In the genomic region with DNA sequence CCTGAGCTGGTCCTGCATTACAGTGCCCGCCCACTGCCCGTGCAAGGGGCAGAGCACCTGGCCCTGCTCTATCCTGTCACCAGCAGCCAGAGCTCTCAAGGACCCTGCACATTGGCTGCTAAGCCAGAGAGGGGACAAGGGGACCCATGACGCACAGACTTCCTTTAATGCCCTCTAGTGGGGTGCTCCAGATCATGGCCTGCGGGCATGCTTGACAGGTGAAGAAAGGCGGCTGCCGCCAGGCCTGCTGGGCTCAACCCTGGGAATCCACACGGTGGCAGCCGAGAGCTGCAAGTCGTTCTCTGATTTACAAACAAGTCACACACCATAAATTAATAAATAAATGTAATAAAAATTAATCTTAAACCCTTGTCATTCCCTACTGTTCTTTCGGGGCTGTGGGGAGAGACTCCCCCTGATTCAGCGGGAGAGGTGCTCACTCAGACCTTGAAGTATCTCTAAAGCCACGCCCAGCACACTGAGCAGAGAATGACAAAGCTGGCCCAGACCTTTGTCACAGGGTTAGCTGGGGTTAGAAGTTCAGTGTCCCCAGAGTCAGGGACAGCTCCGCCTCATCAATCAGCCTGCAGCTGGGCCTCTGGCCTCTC, we compare ENCODE assay signal across 9 mouse cellular contexts. TPM values are rescaled to one million over a fixed set of nuclear protein-coding genes. Genes with fewer than 3 reads are reported as not detected.
A peak's percentile ranks its signal among the peaks of the same experiment; 100 is the strongest.
DNase-seq lines count a peak whose midpoint lies in the region; ATAC-seq and TF ChIP-seq lines count a peak whose summit lies in the region.
"Had no signal": no experiment of that assay in that cellular context is flagged by ENCODE, and none has a peak within 500 bp of the region (broad histone marks: within the 10 kb centered on the region; RNA-seq: fewer than 3 reads in every experiment).

No protein-coding gene starts in this region.

- intact Hi-C loops in left cerebral cortex, postnatal 10 days (cut with DNase I): loop anchor here (5.0 kb wide), 1 partner anchor 36 kb away; no protein-coding TSS in a partner anchor

- no peak overlapping the region for H3K4me2 ChIP-seq in forebrain, embryonic 16.5 days (ENCODE audit: low read length)
- H3K4me2 ChIP-seq in hindbrain, embryonic 13.5 days: 0 out of 2 replicates have a peak overlapping the region, but pooled peaks have one; percentile 0

- no peak for DNase-seq in Patski (ENCODE audit: low read depth, low spot score)
- peak; percentile 85 for DNase-seq in cerebellum, adult 11-12 months
- peak; percentile 58 to 85 for DNase-seq in left cerebral cortex, postnatal 10 days (ENCODE audit: extremely low spot score in 1 of 2, low spot score in 2 of 2)
- DNase-seq in right cerebral cortex, adult 18-20 months: peak; percentile 75
- peak; percentile 64 to 84 for DNase-seq in urinary bladder, postnatal 4 days (ENCODE audit: low spot score in 2 of 2)

- 17% methylated on average over 13 of the region's 13 CpGs for WGBS in forebrain, embryonic 16.5 days
- 12% methylated on average over 13 of the region's 13 CpGs for WGBS in hindbrain, embryonic 13.5 days

- CTCF ChIA-PET in Patski (lab: Charles Lee): interaction anchor here (0.8 to 2.7 kb wide), 8 partner anchors 10 to 80 kb away, joined by 3 to 18 read pairs (median 4); partner anchors contain the start of genes Mpnd, Sh3gl1 and Stap2

- POLR2A ChIA-PET in Patski (lab: Charles Lee): interaction anchor here (0.6 to 1.3 kb wide), 3 partner anchors 9 to 33 kb away, joined by 3 to 8 read pairs (median 3); no protein-coding TSS in a partner anchor

- peaks cover 5% of the 10 kb centered on the region for H3K27me3 ChIP-seq in Patski
- H3K27me3 ChIP-seq in forebrain, embryonic 16.5 days (replicated peaks; ENCODE audit: control insufficient read depth, insufficient read depth, low read length): no peaks in the 10 kb centered on the region
- H3K27me3 ChIP-seq in hindbrain, embryonic 13.5 days: no peaks in the 10 kb centered on the region
- H3K27me3 ChIP-seq in megakaryocyte, embryonic 14.5 days (replicated peaks): peaks cover 58% of the 10 kb centered on the region

- H3K27ac ChIP-seq in forebrain, embryonic 16.5 days (ENCODE audit: low read length): peak overlapping the region; percentile 38
- H3K27ac ChIP-seq in hindbrain, embryonic 13.5 days: peak overlapping the region; percentile 80
- H3K27ac ChIP-seq: macrophage had no signal

- peak overlapping the region; percentile 32; the same call in 1 of the 2 replicates for H3K9ac ChIP-seq in forebrain, embryonic 16.5 days (replicated peaks; ENCODE audit: low read depth, low read length)
- peak overlapping the region; percentile 51; the same call in 1 of the 2 replicates for H3K9ac ChIP-seq in hindbrain, embryonic 13.5 days

- in situ Hi-C loops in Patski (cut with MboI; ENCODE audit: low pct_unique_long_range_greater_than_20kb): no loop called here

- H3K4me1 ChIP-seq in forebrain, embryonic 16.5 days (replicated peaks; ENCODE audit: control insufficient read depth, insufficient read depth, low read length): peaks cover 13% of the 10 kb centered on the region
- H3K4me1 ChIP-seq in hindbrain, embryonic 13.5 days (replicated peaks): peaks cover 35% of the 10 kb centered on the region
- peaks cover 14% of the 10 kb centered on the region for H3K4me1 ChIP-seq in megakaryocyte, embryonic 14.5 days

- no peaks in the 10 kb centered on the region for H3K36me3 ChIP-seq in forebrain, embryonic 16.5 days (ENCODE audit: control insufficient read depth, insufficient read depth)
- peaks cover 34% of the 10 kb centered on the region for H3K36me3 ChIP-seq in hindbrain, embryonic 13.5 days
- H3K36me3 ChIP-seq in megakaryocyte, embryonic 14.5 days (replicated peaks; ENCODE audit: low read length): no peaks in the 10 kb centered on the region

- ATAC-seq in Patski: peak; percentile 61
- peak; percentile 64 for ATAC-seq in forebrain, embryonic 16.5 days
- ATAC-seq in hindbrain, embryonic 13.5 days (ENCODE audit: low FRiP score): peak; percentile 77

- no peaks in the 10 kb centered on the region for H3K9me3 ChIP-seq in forebrain, embryonic 16.5 days (ENCODE audit: control insufficient read depth, low read length)
- no peaks in the 10 kb centered on the region for H3K9me3 ChIP-seq in hindbrain, embryonic 13.5 days
- H3K9me3 ChIP-seq in megakaryocyte, embryonic 14.5 days: peaks cover 6% of the 10 kb centered on the region

- peak; percentile 97 for TF ChIP-seq CTCF in Patski (IDR thresholded peaks at IDR 0.05)

- H3K4me3 ChIP-seq in forebrain, embryonic 16.5 days (replicated peaks; ENCODE audit: low read length): no peak overlapping the region
- no peak overlapping the region for H3K4me3 ChIP-seq in hindbrain, embryonic 13.5 days
- H3K4me3 ChIP-seq in megakaryocyte, embryonic 14.5 days (replicated peaks): peak overlapping the region; percentile 69

RNA-seq across cellular contexts. Expression of gene Shd, which starts 6.1 kb away (rescaled TPM):
- polyA plus RNA-seq in Patski (2021): not detected
- 98.2 and 129 TPM in 2 replicates for polyA plus RNA-seq in forebrain, embryonic 16.5 days (2015; fragmentation: Nextera tagmentation; extraction: Ambion mirVana)
- polyA plus RNA-seq in hindbrain, embryonic 13.5 days (2015; fragmentation: Nextera tagmentation; extraction: Ambion mirVana): 170 and 182 TPM in 2 replicates
- 10 to 100 TPM; 50.3 to 57.4 TPM for total RNA-seq in left cerebral cortex, postnatal 10 days (2021)
- polyA plus RNA-seq in megakaryocyte, embryonic 14.5 days (2012; ENCODE audit: insufficient read depth, low replicate concordance): 2.9 and 15.1 TPM in 2 replicates
- polyA plus RNA-seq: macrophage had no signal

RNA-seq across cellular contexts. Expression of gene Fsd1, which starts 9.9 kb away (rescaled TPM):
- polyA plus RNA-seq in Patski (2021): 26.2 TPM
- 144 and 179 TPM in 2 replicates for polyA plus RNA-seq in forebrain, embryonic 16.5 days (2015; fragmentation: Nextera tagmentation; extraction: Ambion mirVana)
- polyA plus RNA-seq in hindbrain, embryonic 13.5 days (2015; fragmentation: Nextera tagmentation; extraction: Ambion mirVana): 159 and 172 TPM in 2 replicates
- 100 to 1,000 TPM in 1 of 2 experiments, 10 to 100 TPM in 1; 99.7 to 111 TPM for total RNA-seq in left cerebral cortex, postnatal 10 days (2021)
- not detected in 2 replicates for polyA plus RNA-seq in megakaryocyte, embryonic 14.5 days (2012; ENCODE audit: insufficient read depth, low replicate concordance)
- polyA plus RNA-seq: macrophage had no signal

RNA-seq across cellular contexts. Expression of gene Yju2, which starts 17.5 kb away (rescaled TPM):
- 15.0 TPM for polyA plus RNA-seq in Patski (2021)
- 26.8 and 27.0 TPM in 2 replicates for polyA plus RNA-seq in forebrain, embryonic 16.5 days (2015; fragmentation: Nextera tagmentation; extraction: Ambion mirVana)
- polyA plus RNA-seq in hindbrain, embryonic 13.5 days (2015; fragmentation: Nextera tagmentation; extraction: Ambion mirVana): 23.2 and 25.2 TPM in 2 replicates
- total RNA-seq in left cerebral cortex, postnatal 10 days (2021): 10 to 100 TPM; 12.7 to 16.5 TPM
- 15.6 and 33.1 TPM in 2 replicates for polyA plus RNA-seq in megakaryocyte, embryonic 14.5 days (2012; ENCODE audit: insufficient read depth, low replicate concordance)

RNA-seq across cellular contexts. Expression of gene Ebi3, which starts 23.9 kb away (rescaled TPM):
- polyA plus RNA-seq in Patski (2021): not detected
- polyA plus RNA-seq in forebrain, embryonic 16.5 days (2015; fragmentation: Nextera tagmentation; extraction: Ambion mirVana): 3.0 and 4.2 TPM in 2 replicates
- polyA plus RNA-seq in hindbrain, embryonic 13.5 days (2015; fragmentation: Nextera tagmentation; extraction: Ambion mirVana): 5.0 and 6.8 TPM in 2 replicates
- total RNA-seq in left cerebral cortex, postnatal 10 days (2021): 1 to 10 TPM; 2.8 to 4.2 TPM
- polyA plus RNA-seq in megakaryocyte, embryonic 14.5 days (2012; ENCODE audit: insufficient read depth, low replicate concordance): 114 and 143 TPM in 2 replicates

RNA-seq across cellular contexts. Expression of gene Zfp119b, which starts 27.1 kb away (rescaled TPM):
- polyA plus RNA-seq in Patski (2021): 4.9 TPM
- 6.7 and 8.3 TPM in 2 replicates for polyA plus RNA-seq in forebrain, embryonic 16.5 days (2015; fragmentation: Nextera tagmentation; extraction: Ambion mirVana)
- 8.2 and 8.7 TPM in 2 replicates for polyA plus RNA-seq in hindbrain, embryonic 13.5 days (2015; fragmentation: Nextera tagmentation; extraction: Ambion mirVana)
- 1 to 10 TPM; 3.2 to 5.3 TPM for total RNA-seq in left cerebral cortex, postnatal 10 days (2021)
- 0.12 TPM in 1 of 2 replicates, not detected in the other for polyA plus RNA-seq in megakaryocyte, embryonic 14.5 days (2012; ENCODE audit: insufficient read depth, low replicate concordance)

Comparison
In these comparisons a context has a peak if more than half of its experiments do, and no peak if none do; other contexts are left out.
1. RNA of gene Fsd1, which starts 9.9 kb away (polyA plus RNA-seq): 144 to 179 TPM in forebrain, embryonic 16.5 days, 159 to 172 TPM in hindbrain, embryonic 13.5 days and 26.2 TPM in Patski (single experiment); not detected in megakaryocyte, embryonic 14.5 days; every median in the first group is over 10 times any median in the second.
2. Peak in every context shown above with its lines, with median percentiles within 50 percentile points of each other: ATAC-seq.